Mouse (Mus musculus) CH12.LX (cell line): ENCODE results near the gene Selenoi. TPM values are rescaled to one million over a fixed set of nuclear protein-coding genes. Genes with fewer than 3 reads are reported as not detected.

Experiments used
- DNase-seq: peaks from one replicate; pipeline ENCODE4 v3.0.0-alpha.2; 2013; ENCODE audit errors: extremely low read depth
- H3K27ac ChIP-seq: 2 replicates; pipeline ENCODE4 v1.5.1; 2012; ENCODE audit warnings: low read depth, mild to moderate bottlenecking, control low read depth, moderate library complexity; ENCODE audit not compliant: insufficient read depth
- H3K27me3 ChIP-seq: replicated peaks from 2 replicates; pipeline ENCODE3; 2012; ENCODE audit warnings: inconsistent platforms
- H3K36me3 ChIP-seq, 2 experiments: replicated peaks in 1 of 2; 2 replicates each; pipeline versions ENCODE3 to v1.6.1; 2012; ENCODE audit warnings: inconsistent platforms in 1 of 2, low read length in 1 of 2, mild to moderate bottlenecking in 1 of 2, mixed read lengths in 1 of 2, moderate library complexity in 1 of 2; ENCODE audit not compliant: control insufficient read depth in 1 of 2, insufficient read depth in 1 of 2
- H3K4me1 ChIP-seq, 2 experiments: 2 replicates each; pipeline ENCODE4 v1.6.1; 2012; ENCODE audit warnings: inconsistent platforms in 1 of 2, moderate library complexity in 1 of 2; ENCODE audit not compliant: insufficient read depth in 2 of 2, control insufficient read depth in 1 of 2
- H3K4me2 ChIP-seq: 2 replicates; pipeline ENCODE4 v1.6.1; 2012; ENCODE audit warnings: low read depth, mild to moderate bottlenecking, control low read depth; ENCODE audit not compliant: poor library complexity, insufficient read depth, severe bottlenecking
- H3K4me3 ChIP-seq, 3 experiments: fragments of 150-350 bp in 1 of 3; sonication (generic) in 1 of 3; replicated peaks in 1 of 3; 2 replicates each; pipeline versions ENCODE3 to v1.5.1; 2011 to 2012; ENCODE audit warnings: low read depth in 2 of 3, low read length in 2 of 3, mild to moderate bottlenecking in 2 of 3, moderate library complexity in 2 of 3, control low read depth in 1 of 3, improper control_type of control experiment in 1 of 3, inconsistent platforms in 1 of 3, mixed read lengths in 1 of 3; ENCODE audit not compliant: poor library complexity in 1 of 3
- H3K79me2 ChIP-seq: replicated peaks from 2 replicates; pipeline ENCODE4 v1.6.1; 2012; ENCODE audit warnings: mild to moderate bottlenecking, moderate library complexity; ENCODE audit not compliant: control insufficient read depth, poor library complexity, insufficient read depth, severe bottlenecking; ENCODE audit errors: extremely low read depth
- H3K9ac ChIP-seq: 2 replicates; pipeline ENCODE4 v1.6.1; 2012; ENCODE audit warnings: low read depth, mild to moderate bottlenecking, control low read depth, moderate library complexity; ENCODE audit not compliant: insufficient read depth
- H3K9me3 ChIP-seq: replicated peaks from 2 replicates; pipeline ENCODE3; 2012; ENCODE audit warnings: low read length, inconsistent platforms, mixed read lengths
- CHD1 ChIP-seq: IDR thresholded peaks from 2 replicates; pipeline ENCODE4 v1.6.1; 2012; ENCODE audit warnings: low read depth, low read length, improper control_type of control experiment, inconsistent platforms
- CTCF ChIP-seq, 2 experiments: IDR thresholded peaks in 1 of 2; conservative IDR thresholded peaks in 1 of 2; 2 replicates each; pipeline ENCODE4 v1.5.1; 2011 to 2012; ENCODE audit warnings: low read depth in 2 of 2, low read length in 2 of 2, improper control_type of control experiment in 1 of 2, inconsistent platforms in 1 of 2, mild to moderate bottlenecking in 1 of 2, moderate library complexity in 1 of 2
- ELF1 ChIP-seq: IDR thresholded peaks from 2 replicates; pipeline ENCODE4 v1.6.1; 2014; ENCODE audit warnings: low read depth, mild to moderate bottlenecking, inconsistent platforms, low read length, improper control_type of control experiment
- EP300 ChIP-seq: IDR thresholded peaks from 2 replicates; pipeline ENCODE4 v1.6.1; 2011; ENCODE audit warnings: low read length, improper control_type of control experiment
- HCFC1 ChIP-seq: IDR thresholded peaks from 2 replicates; pipeline ENCODE4 v1.6.1; 2012; ENCODE audit warnings: low read depth, mild to moderate bottlenecking, inconsistent platforms, low read length, improper control_type of control experiment
- IRF4 ChIP-seq: IDR thresholded peaks from 2 replicates; pipeline ENCODE4 v1.6.1; 2014; ENCODE audit warnings: low read depth, mild to moderate bottlenecking, inconsistent platforms, low read length, improper control_type of control experiment
- JUND ChIP-seq: conservative IDR thresholded peaks from 2 replicates; pipeline ENCODE4 v1.6.1; 2011; ENCODE audit warnings: low read depth, low read length, improper control_type of control experiment
- MAFK ChIP-seq: IDR thresholded peaks from 2 replicates; pipeline ENCODE4 v1.6.1; 2011; ENCODE audit warnings: low read length, improper control_type of control experiment; ENCODE audit not compliant: insufficient replicate concordance
- MAZ ChIP-seq: IDR thresholded peaks from 2 replicates; pipeline ENCODE4 v1.6.1; 2012; ENCODE audit warnings: low read depth, mild to moderate bottlenecking, inconsistent platforms, low read length, improper control_type of control experiment, moderate library complexity
- MEF2A ChIP-seq: IDR thresholded peaks from 2 replicates; pipeline ENCODE4 v1.6.1; 2014; ENCODE audit warnings: low read depth, mild to moderate bottlenecking, inconsistent platforms, low read length, improper control_type of control experiment, borderline replicate concordance
- MYC ChIP-seq: IDR thresholded peaks from 2 replicates; pipeline ENCODE4 v1.6.1; 2011; ENCODE audit warnings: low read depth, mild to moderate bottlenecking, improper control_type of control experiment, low read length
- NELFE ChIP-seq: IDR thresholded peaks from 2 replicates; pipeline ENCODE4 v1.6.1; 2011; ENCODE audit warnings: low read depth, low read length, improper control_type of control experiment
- PAX5 ChIP-seq: IDR thresholded peaks from 2 replicates; pipeline ENCODE4 v1.6.1; 2012; ENCODE audit warnings: low read length, inconsistent platforms, mixed read lengths
- POLR2AphosphoS2 ChIP-seq: IDR thresholded peaks from 2 replicates; pipeline ENCODE4 v1.6.1; 2011; ENCODE audit warnings: low read depth, low read length, improper control_type of control experiment
- RAD21 ChIP-seq: IDR thresholded peaks from 2 replicates; pipeline ENCODE4 v1.6.1; 2011; ENCODE audit warnings: low read depth, mild to moderate bottlenecking, low read length, improper control_type of control experiment, moderate library complexity
- SIN3A ChIP-seq: IDR thresholded peaks from 2 replicates; pipeline ENCODE4 v1.6.1; 2012; ENCODE audit warnings: low read length, improper control_type of control experiment, inconsistent platforms
- TBP ChIP-seq: conservative IDR thresholded peaks from 2 replicates; pipeline ENCODE4 v1.6.1; 2011; ENCODE audit warnings: low read depth, low read length, improper control_type of control experiment
- USF1 ChIP-seq: IDR thresholded peaks from 2 replicates; pipeline ENCODE4 v1.6.1; 2014; ENCODE audit warnings: low read depth, mild to moderate bottlenecking, inconsistent platforms, low read length, improper control_type of control experiment
- ZKSCAN1 ChIP-seq: IDR thresholded peaks from 2 replicates; pipeline ENCODE4 v1.6.1; 2012; ENCODE audit warnings: low read depth, inconsistent platforms, low read length, improper control_type of control experiment, borderline replicate concordance
- ZMIZ1 ChIP-seq: IDR thresholded peaks from 2 replicates; pipeline ENCODE4 v1.6.1; 2012; ENCODE audit warnings: low read depth, mild to moderate bottlenecking, inconsistent platforms, low read length, improper control_type of control experiment
- ZNF384 ChIP-seq: IDR thresholded peaks from 2 replicates; pipeline ENCODE4 v1.6.1; 2012; ENCODE audit warnings: low read depth, low read length, improper control_type of control experiment, inconsistent platforms
- dilution Hi-C: fragments of 300-500 bp; cut with MboI; formaldehyde crosslinking; loops from 2 replicates; pipeline ENCODE4 v1.14.3; 2020; ENCODE audit warnings: low sequenced_read_pairs; ENCODE audit not compliant: extremely low pct_unique_long_range_greater_than_20kb, extremely low pct_ligation_motif_present
- in situ Hi-C: fragments of 300-500 bp; cut with MboI; formaldehyde crosslinking; loops from 3 replicates; pipeline ENCODE4 v1.14.3; 2019; ENCODE audit warnings: low sequenced_read_pairs, low pct_ligation_motif_present, low pct_unique_long_range_greater_than_20kb, mixed read lengths
- polyA plus RNA-seq: library from polyadenylated mRNA; unstranded; fragments of >175 nt; gene quantifications from 2 replicates; pipeline ENCODE4 v1.2.1, GENCODE M21; 2012; ENCODE audit warnings: low read depth; ENCODE audit not compliant: insufficient read length
- total RNA-seq, 2 experiments: library from RNA; depleted of rRNA; stranded (reverse); fragments of 300-350 nt in 1 of 2; fragments of >200 nt in 1 of 2; gene quantifications; 2 replicates each; pipeline ENCODE4 v1.2.3; 2012 to 2014

The Selenoi gene
- total and polyA plus RNA-seq, 3 experiments: 27.0 to 51.3 (median 36.1) TPM

DNA sequence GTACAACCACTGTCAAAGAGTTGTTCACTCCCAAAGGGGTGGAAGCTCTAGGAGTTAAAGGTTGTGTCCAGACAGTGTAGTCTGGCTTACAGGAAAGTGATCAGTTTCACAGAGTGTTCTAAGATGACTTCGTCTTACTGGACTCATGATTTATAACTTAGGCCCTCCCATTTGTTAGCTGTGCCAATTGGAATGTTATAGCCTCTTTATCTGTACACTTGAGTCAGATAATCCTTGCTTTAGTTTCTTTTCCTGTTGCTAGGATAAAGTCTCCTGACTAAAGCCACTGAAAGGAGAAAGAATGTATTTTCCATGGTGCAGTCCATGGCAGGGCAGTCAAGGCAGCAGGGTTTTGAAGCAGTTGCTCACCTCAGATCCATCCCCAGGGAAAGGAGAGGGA is 10.0 kb downstream of the Selenoi start:
- no peak for TF ChIP-seq USF1
- no peak for TF ChIP-seq NELFE
- TF ChIP-seq IRF4: no peak
- no peak for TF ChIP-seq MYC
- TF ChIP-seq ZKSCAN1: no peak
- no peak for TF ChIP-seq CHD1
- TF ChIP-seq EP300: no peak
- no peak for TF ChIP-seq MEF2A
- no peak for TF ChIP-seq PAX5
- TF ChIP-seq RAD21: no peak
- no peak for TF ChIP-seq SIN3A
- TF ChIP-seq TBP: no peak
- no peak for TF ChIP-seq JUND
- no peak for TF ChIP-seq ZMIZ1
- TF ChIP-seq ELF1: no peak
- TF ChIP-seq ZNF384: no peak
- no peak for TF ChIP-seq MAZ
- TF ChIP-seq POLR2AphosphoS2: no peak
- no peak for TF ChIP-seq MAFK
- Histone ChIP-seq H3K4me2 (no peak overlapping the region), H3K9me3 (no peaks in the 10 kb centered on the region), H3K27me3 (no peaks in the 10 kb centered on the region), H3K36me3 (peaks cover 0 to 21% of the 10 kb centered on the region in 2 experiments), H3K4me3 (no peak overlapping the region), H3K4me1 (peaks cover 2 to 53% of the 10 kb centered on the region in 2 experiments; a peak in 3 of 4 replicates), H3K79me2 (peaks cover 55% of the 10 kb centered on the region), H3K27ac (no peak overlapping the region), H3K9ac (no peak overlapping the region)
- in situ Hi-C loops: no loop called here
- no peak for DNase-seq
- dilution Hi-C loops: no loop called here

DNA sequence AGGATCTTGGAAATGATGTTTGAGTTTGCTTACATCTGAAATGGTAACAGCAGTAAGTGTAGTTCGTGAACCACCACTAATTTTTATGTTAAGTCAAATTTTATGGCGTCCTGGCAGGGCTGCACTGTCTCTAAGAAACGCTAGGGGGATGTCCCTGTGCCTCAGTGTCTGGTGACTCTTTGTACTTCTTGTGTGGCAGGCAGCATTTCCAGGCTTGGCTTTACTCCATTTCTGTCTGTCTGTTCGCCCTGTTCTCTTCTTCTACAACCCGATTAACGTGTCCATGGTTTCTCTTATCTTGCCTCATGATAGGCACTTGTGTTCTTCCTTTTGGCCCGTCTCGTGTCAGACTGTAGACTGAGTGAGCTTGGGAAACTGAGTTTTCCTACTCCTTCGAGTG is 11.4 kb downstream of the Selenoi start:
- Histone ChIP-seq H3K4me2 (no peak overlapping the region), H3K9me3 (no peaks in the 10 kb centered on the region), H3K27me3 (no peaks in the 10 kb centered on the region), H3K9ac (no peak overlapping the region), H3K36me3 (peaks cover under 1 to 22% of the 10 kb centered on the region in 2 experiments), H3K4me3 (no peak overlapping the region), H3K79me2 (peaks cover 45% of the 10 kb centered on the region), H3K4me1 (peaks cover 2 to 47% of the 10 kb centered on the region in 2 experiments; a peak in 3 of 4 replicates), H3K27ac (no peak overlapping the region)
- dilution Hi-C loops: no loop called here
- in situ Hi-C loops: no loop called here
- no peak for TF ChIP-seq MAFK
- no peak for TF ChIP-seq HCFC1
- TF ChIP-seq CTCF (conservative IDR thresholded peaks at IDR 0.05 in 1 of 2, IDR thresholded peaks at IDR 0.05 in 1 of 2; ENCODE audit: low read depth in 2 of 2, low read length in 2 of 2): peak; percentile 56 to 59
- peak; percentile 45 for DNase-seq
